Mouse (Mus musculus) mesoderm, embryonic 11.5 days (tissue): Measurements from ENCODE around the gene Hspa12b.

Source experiments
- DNase-seq: peaks from one replicate; pipeline ENCODE4 v3.0.0-alpha.2; 2012; ENCODE audit warnings: low read depth, low spot score

Gene Hspa12b

GRCm38 (mm10) chr2:131128636-131129157 is 1.6 kb downstream of the Hspa12b start:
- no peak for DNase-seq

GRCm38 (mm10) chr2:131129836-131130235 is 2.8 kb downstream of the Hspa12b start:
- DNase-seq = no peak

- no peak for DNase-seq
Observed at GRCm38 (mm10) chr2:131130849-131131248, 3.8 kb downstream of the Hspa12b start.

- DNase-seq = no peak
Observed at GRCm38 (mm10) chr2:131132111-131132888, 5.2 kb downstream of the Hspa12b start.

- no peak for DNase-seq
Observed at GRCm38 (mm10) chr2:131132930-131133547, 6.0 kb downstream of the Hspa12b start, which contains the start of gene Gm11037. Gene Gm11037, plus strand, starts transcription at chr2:131133497.

- DNase-seq = no peak
Observed at GRCm38 (mm10) chr2:131134381-131134780, 7.3 kb downstream of the Hspa12b start.

GRCm38 (mm10) chr2:131134826-131135400 is 7.8 kb downstream of the Hspa12b start:
- no peak for DNase-seq

GRCm38 (mm10) chr2:131135521-131136139 is 8.6 kb downstream of the Hspa12b start:
- no peak for DNase-seq

GRCm38 (mm10) chr2:131138296-131138695 is 11.2 kb downstream of the Hspa12b start:
- no peak for DNase-seq

- DNase-seq = no peak
Observed at GRCm38 (mm10) chr2:131138760-131139159, 11.7 kb downstream of the Hspa12b start.

GRCm38 (mm10) chr2:131139287-131139686 is 12.2 kb downstream of the Hspa12b start:
- no peak for DNase-seq

GRCm38 (mm10) chr2:131139886-131140532 is 12.9 kb downstream of the Hspa12b start:
- DNase-seq = no peak

GRCm38 (mm10) chr2:131140533-131140905 is 13.4 kb downstream of the Hspa12b start:
- DNase-seq = no peak

GRCm38 (mm10) chr2:131141336-131141986 is 14.4 kb downstream of the Hspa12b start:
- no peak for DNase-seq

GRCm38 (mm10) chr2:131142592-131142991 is 15.5 kb downstream of the Hspa12b start:
- peak; percentile 80 for DNase-seq

GRCm38 (mm10) chr2:131143007-131143780 is 16.1 kb downstream of the Hspa12b start:
- DNase-seq = no peak

GRCm38 (mm10) chr2:131145121-131145520 is 18.0 kb downstream of the Hspa12b start:
- no peak for DNase-seq

- no peak for DNase-seq
Observed at GRCm38 (mm10) chr2:131145536-131145935, 18.5 kb downstream of the Hspa12b start.

- DNase-seq = no peak
Observed at GRCm38 (mm10) chr2:131146193-131147042, 19.3 kb downstream of the Hspa12b start.
